Mouse (Mus musculus) lung, postnatal 0 days (tissue): Measurements from ENCODE around the gene Cmtm8. TPM values are rescaled to one million over a fixed set of nuclear protein-coding genes. Genes with fewer than 3 reads are reported as not detected.

Experiments
- ATAC-seq: fragments of 200-750 bp; cut with Nextera tagmentation; 2 replicates; pipeline ENCODE4 v1.8.0; 2017; ENCODE audit warnings: moderate library complexity
- DNase-seq: peaks from one replicate; pipeline ENCODE4 v3.0.0-alpha.2; 2016; ENCODE audit warnings: low spot score
- H3K27ac ChIP-seq: fragments of 300-500 bp; sonication (generic); 2 replicates; pipeline ENCODE4 v1.5.1; 2014; ENCODE audit warnings: antibody characterized with exemption, mild to moderate bottlenecking, low read length, mixed read lengths
- H3K27me3 ChIP-seq: fragments of 300-500 bp; sonication (generic); replicated peaks from 2 replicates; pipeline ENCODE4 v1.6.1; 2014; ENCODE audit warnings: low read length, mixed read lengths; ENCODE audit not compliant: insufficient read depth
- H3K36me3 ChIP-seq: fragments of 300-500 bp; sonication (generic); 2 replicates; pipeline ENCODE4 v1.6.1; 2014; ENCODE audit warnings: low read length, mixed read lengths; ENCODE audit not compliant: insufficient read depth
- H3K4me1 ChIP-seq: fragments of 300-500 bp; sonication (generic); 2 replicates; pipeline ENCODE4 v1.6.1; 2014; ENCODE audit warnings: antibody characterized with exemption, low read depth, low read length, mixed read lengths; ENCODE audit not compliant: insufficient read depth
- H3K4me2 ChIP-seq: fragments of 300-500 bp; sonication (generic); replicated peaks from 2 replicates; pipeline ENCODE4 v1.6.1; 2014; ENCODE audit warnings: low read depth, mild to moderate bottlenecking, low read length, moderate library complexity, mixed read lengths
- H3K4me3 ChIP-seq: fragments of 300-500 bp; sonication (generic); 2 replicates; pipeline ENCODE4 v1.5.1; 2014; ENCODE audit warnings: low read depth, low read length
- H3K9ac ChIP-seq: fragments of 300-500 bp; sonication (generic); replicated peaks from 2 replicates; pipeline ENCODE4 v1.6.1; 2014; ENCODE audit warnings: low read depth, mild to moderate bottlenecking
- H3K9me3 ChIP-seq: fragments of 300-500 bp; sonication (generic); 2 replicates; pipeline ENCODE4 v1.6.1; 2016; ENCODE audit warnings: low read length, mixed read lengths
- CTCF ChIP-seq: IDR thresholded peaks from 2 replicates; pipeline ENCODE4 v1.5.1; 2016; ENCODE audit warnings: antibody characterized with exemption, mild to moderate bottlenecking
- EP300 ChIP-seq: IDR thresholded peaks from 2 replicates; pipeline ENCODE4 v1.6.1; 2016; ENCODE audit warnings: antibody characterized with exemption, mild to moderate bottlenecking, control low read depth
- WGBS: fragments of 180-500 bp; shearing (Covaris S2); extraction: QIAGEN DNeasy Blood & Tissue Kit; methylation state at CpG from one replicate; pipeline ENCODE4 v1.1.7; 2014; 5-methylcytosine and 5-hydroxymethylcytosine counted together
- polyA plus RNA-seq: library from polyadenylated mRNA; unstranded; fragments of >200 nt; fragmentation: Nextera tagmentation; extraction: Ambion mirVana; gene quantifications from 2 replicates; pipeline ENCODE4 v1.2.1, GENCODE M21; 2015

Cmtm8 gene
- polyA plus RNA-seq, 1 experiment from 2014 or later, result 130 TPM

- Histone ChIP-seq H3K9me3 (no peaks in the 10 kb centered on the region), H3K27me3 (no peaks in the 10 kb centered on the region), H3K9ac (peak overlapping the region; percentile 17), H3K27ac (peak overlapping the region; percentile 47), H3K36me3 (peaks cover 7% of the 10 kb centered on the region), H3K4me3 (peak overlapping the region; percentile 44), H3K4me1 (no peaks in the 10 kb centered on the region), H3K4me2 (peak overlapping the region; percentile 57)
- 6% methylated on average over 34 of the region's 36 CpGs for WGBS
- TF ChIP-seq EP300, result no peak
- TF ChIP-seq CTCF, result peak; percentile 100
- peak; percentile 96 for ATAC-seq
- peak; percentile 97 for DNase-seq
These were observed 91.0 kb downstream of the Cmtm8 start for GRCm38 (mm10) chr9:114752863-114753484.

GRCm38 (mm10) chr9:114752311-114752710 is 91.6 kb downstream of the Cmtm8 start:
- 74% methylated on average over 9 of the region's 9 CpGs for WGBS
- no peaks in the 10 kb centered on the region for H3K27me3 ChIP-seq
- H3K9me3 ChIP-seq, result no peaks in the 10 kb centered on the region
- peak overlapping the region; percentile 57; the same call in 1 of the 2 replicates for H3K4me2 ChIP-seq
- H3K4me3 ChIP-seq, result no peak overlapping the region
- ATAC-seq (no peak), DNase-seq (no peak)
- no peak overlapping the region for H3K27ac ChIP-seq
- no peak overlapping the region for H3K9ac ChIP-seq
- H3K4me1 ChIP-seq, result no peaks in the 10 kb centered on the region
- TF ChIP-seq EP300 (no peak), CTCF (no peak)
- peaks cover 13% of the 10 kb centered on the region for H3K36me3 ChIP-seq

DNA sequence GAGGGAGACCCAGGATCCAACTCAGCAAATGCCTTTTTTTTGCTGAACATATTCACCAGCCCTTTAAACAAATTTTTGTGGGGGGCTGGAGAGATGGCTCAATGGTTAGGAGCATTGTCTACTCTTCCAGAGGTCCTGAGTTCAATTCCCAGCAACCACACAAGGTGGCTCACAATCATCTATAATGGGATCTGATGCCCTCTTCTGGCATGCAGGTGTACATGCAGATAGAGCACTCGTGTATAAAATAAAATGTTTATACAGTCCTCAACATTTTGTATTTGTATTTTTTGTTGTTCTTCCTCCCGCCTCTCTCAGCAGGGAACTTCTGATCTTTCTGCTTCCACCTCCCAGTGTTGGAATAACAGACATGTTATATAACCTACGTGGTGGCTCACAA is 92.4 kb downstream of the Cmtm8 start:
- Histone ChIP-seq H3K27ac (no peak overlapping the region), H3K4me2 (no peak overlapping the region), H3K4me3 (no peak overlapping the region), H3K27me3 (no peaks in the 10 kb centered on the region), H3K36me3 (peaks cover 14% of the 10 kb centered on the region), H3K4me1 (no peaks in the 10 kb centered on the region), H3K9me3 (no peaks in the 10 kb centered on the region), H3K9ac (no peak overlapping the region)
- TF ChIP-seq EP300 (no peak), CTCF (peak; percentile 31; the same call in 1 of the 2 replicates)
- 77% methylated on average over 3 of the region's 3 CpGs for WGBS
- no peak for ATAC-seq
- no peak for DNase-seq

- ATAC-seq (no peak), DNase-seq (no peak)
- no peak overlapping the region for H3K4me2 ChIP-seq
- 86% methylated on average over 12 of the region's 12 CpGs for WGBS
- TF ChIP-seq CTCF (no peak), EP300 (no peak)
- no peaks in the 10 kb centered on the region for H3K4me1 ChIP-seq
- H3K9me3 ChIP-seq, result no peaks in the 10 kb centered on the region
- no peaks in the 10 kb centered on the region for H3K27me3 ChIP-seq
- H3K36me3 ChIP-seq, result peaks cover 14% of the 10 kb centered on the region
- H3K27ac ChIP-seq, result no peak overlapping the region
- no peak overlapping the region for H3K4me3 ChIP-seq
- no peak overlapping the region for H3K9ac ChIP-seq
These were observed 96.5 kb downstream of the Cmtm8 start for GRCm38 (mm10) chr9:114747466-114747865.

DNA sequence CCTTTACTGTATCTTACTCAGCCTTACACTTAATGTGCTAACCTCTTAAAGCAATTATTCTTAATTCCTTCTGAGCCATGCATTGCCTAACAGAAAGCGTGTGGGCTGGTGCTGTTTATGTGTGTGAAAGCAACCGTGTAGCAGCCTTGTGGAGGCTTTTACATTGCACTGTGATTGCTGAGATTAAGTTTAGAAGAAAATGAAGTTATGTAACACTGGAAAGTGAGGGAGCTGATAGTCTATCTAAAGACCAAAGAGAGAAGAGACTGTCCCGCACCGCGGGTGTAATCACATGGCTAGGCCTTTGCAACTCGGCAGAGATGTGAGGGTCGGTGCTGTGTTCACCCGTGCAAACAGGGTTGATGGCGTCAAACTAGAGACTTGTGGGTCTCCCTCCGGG is 96.9 kb downstream of the Cmtm8 start:
- no peak for ATAC-seq
- H3K9me3 ChIP-seq, result no peaks in the 10 kb centered on the region
- DNase-seq, result no peak
- no peak overlapping the region for H3K27ac ChIP-seq
- 77% methylated on average over 10 of the region's 10 CpGs for WGBS
- no peak overlapping the region for H3K9ac ChIP-seq
- peaks cover 14% of the 10 kb centered on the region for H3K36me3 ChIP-seq
- TF ChIP-seq EP300, result no peak
- TF ChIP-seq CTCF, result no peak
- H3K4me3 ChIP-seq, result no peak overlapping the region
- H3K4me2 ChIP-seq, result no peak overlapping the region
- no peaks in the 10 kb centered on the region for H3K27me3 ChIP-seq
- H3K4me1 ChIP-seq, result no peaks in the 10 kb centered on the region

DNA sequence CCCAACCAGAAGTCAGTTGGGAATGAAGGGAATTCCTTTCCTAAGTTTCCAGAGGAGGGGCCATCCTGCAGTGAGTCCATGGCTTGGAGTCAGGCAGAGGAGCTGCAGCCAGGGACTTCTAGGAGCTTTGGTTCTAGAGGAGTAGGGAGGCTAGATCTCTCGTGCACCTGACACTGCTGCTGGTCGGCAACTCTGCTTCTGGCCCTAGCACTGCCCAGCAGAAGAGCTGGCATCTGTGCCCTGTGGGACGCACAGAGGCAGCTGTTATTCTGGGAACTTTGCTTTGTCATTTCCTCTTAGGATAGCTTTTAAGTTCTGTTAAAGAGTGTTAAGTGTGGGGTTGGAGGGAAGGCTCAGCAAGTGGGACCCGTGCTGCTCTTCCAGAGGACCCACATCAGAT is 98.3 kb downstream of the Cmtm8 start:
- H3K27me3 ChIP-seq, result no peaks in the 10 kb centered on the region
- TF ChIP-seq CTCF, result no peak
- TF ChIP-seq EP300, result no peak
- no peak overlapping the region for H3K4me2 ChIP-seq
- no peak overlapping the region for H3K4me3 ChIP-seq
- no peaks in the 10 kb centered on the region for H3K4me1 ChIP-seq
- H3K27ac ChIP-seq, result no peak overlapping the region
- DNase-seq (no peak), ATAC-seq (no peak)
- peaks cover 14% of the 10 kb centered on the region for H3K36me3 ChIP-seq
- H3K9ac ChIP-seq, result no peak overlapping the region
- WGBS, result 56% methylated on average over 4 of the region's 4 CpGs
- no peaks in the 10 kb centered on the region for H3K9me3 ChIP-seq

- Histone ChIP-seq H3K4me3 (no peak overlapping the region), H3K27ac (no peak overlapping the region), H3K9me3 (no peaks in the 10 kb centered on the region), H3K9ac (no peak overlapping the region), H3K36me3 (peaks cover 14% of the 10 kb centered on the region), H3K4me2 (no peak overlapping the region), H3K4me1 (no peaks in the 10 kb centered on the region), H3K27me3 (no peaks in the 10 kb centered on the region)
- WGBS, result 87% methylated on average over 4 of the region's 4 CpGs
- ATAC-seq, result no peak
- no peak for DNase-seq
- TF ChIP-seq EP300 (no peak), CTCF (no peak)
These were observed 98.8 kb downstream of the Cmtm8 start for GRCm38 (mm10) chr9:114745163-114745562.
